Mouse (Mus musculus) testis, adult 2 months (tissue): Measurements from ENCODE around the gene Fastk.

Experiments
- CTCF ChIP-seq: fragments of 200-500 bp; IDR thresholded peaks from 2 replicates; pipeline ENCODE4 v1.5.1; 2012; ENCODE audit warnings: low read depth, mild to moderate bottlenecking, inconsistent platforms, low read length, moderate library complexity; ENCODE audit not compliant: control insufficient read depth, insufficient read depth, insufficient replicate concordance
- POLR2A ChIP-seq: fragments of 200-500 bp; IDR thresholded peaks from 2 replicates; pipeline ENCODE4 v1.6.1; 2012; ENCODE audit warnings: low read depth, mild to moderate bottlenecking, inconsistent platforms, low read length, moderate library complexity; ENCODE audit not compliant: control insufficient read depth

DNA sequence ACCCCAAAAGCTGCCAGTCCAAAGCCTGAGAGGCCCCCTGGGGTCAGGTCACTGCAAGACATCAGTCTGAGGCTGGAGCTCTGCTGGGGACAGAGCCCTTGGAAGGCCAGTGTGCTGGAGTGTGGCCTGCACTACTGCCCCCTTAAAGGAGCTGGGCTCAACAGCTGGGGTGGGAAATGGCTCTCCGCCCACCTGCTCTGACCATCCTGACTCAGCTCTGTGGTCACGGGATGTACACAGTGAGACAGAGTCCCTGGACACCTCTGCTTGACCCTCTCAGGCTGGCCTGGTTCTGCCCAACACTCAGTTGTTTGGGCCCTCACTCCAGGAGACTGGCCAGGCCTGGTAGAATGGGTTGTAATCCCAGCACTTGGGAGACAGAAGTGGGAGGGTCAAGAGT lies 35.6 kb downstream of the Fastk start:
- TF ChIP-seq POLR2A (no peak), CTCF (no peak)
